Mouse (Mus musculus) left cerebral cortex, postnatal 36 days (tissue): ENCODE results near the gene Slc9a9. TPM values are rescaled to one million over a fixed set of nuclear protein-coding genes. Genes with fewer than 3 reads are reported as not detected.

Experiments
- DNase-seq, 2 experiments: peaks; one replicate each; pipeline ENCODE4 v3.0.0; 2021 to 2022; ENCODE audit warnings: low spot score in 2 of 2, mixed read lengths in 1 of 2
- intact Hi-C: fragments of 180-260 bp; cut with DNase I; formaldehyde crosslinking; loops from one replicate; pipeline ENCODE4 v1.15.1; 2025
- microRNA-seq: library from miRNA; unstranded; fragments of <30 nt; microRNA quantifications from one replicate; pipeline ENCODE4 v1.2.0, GENCODE M21; 2022
- total RNA-seq, 2 experiments: library from RNA; stranded (reverse); gene quantifications; 2 replicates each; pipeline ENCODE4 v1.2.3; 2021

The Slc9a9 gene
- total RNA-seq, 2 experiments from 2014 or later, result 20.1 to 22.5 TPM

DNA sequence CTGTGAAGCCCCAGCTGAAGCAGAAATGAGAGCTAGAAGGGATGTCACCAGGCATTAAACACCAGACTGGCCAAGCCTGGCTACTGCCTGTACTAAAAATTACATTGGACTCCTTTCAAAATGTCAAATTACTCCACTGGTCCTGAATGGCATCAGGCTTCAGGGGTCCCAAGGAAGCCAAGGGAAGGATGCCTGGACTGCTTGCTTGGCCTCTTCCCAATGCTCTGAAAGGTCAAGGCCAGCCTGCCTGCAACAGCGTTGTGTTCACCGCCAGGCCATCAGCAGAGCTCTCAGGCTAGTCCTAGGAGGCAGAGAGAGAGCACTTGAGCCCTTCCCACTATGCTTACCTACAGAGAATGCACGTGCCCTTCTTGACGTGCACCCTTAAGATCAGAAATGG is 539.0 kb downstream of the Slc9a9 start:
- no peak for DNase-seq
- intact Hi-C loops, result no loop called here

- intact Hi-C loops, result no loop called here
- DNase-seq, result no peak
Measured at GRCm38 (mm10) chr9:95220009-95220408, 550.3 kb downstream of the Slc9a9 start.

DNA sequence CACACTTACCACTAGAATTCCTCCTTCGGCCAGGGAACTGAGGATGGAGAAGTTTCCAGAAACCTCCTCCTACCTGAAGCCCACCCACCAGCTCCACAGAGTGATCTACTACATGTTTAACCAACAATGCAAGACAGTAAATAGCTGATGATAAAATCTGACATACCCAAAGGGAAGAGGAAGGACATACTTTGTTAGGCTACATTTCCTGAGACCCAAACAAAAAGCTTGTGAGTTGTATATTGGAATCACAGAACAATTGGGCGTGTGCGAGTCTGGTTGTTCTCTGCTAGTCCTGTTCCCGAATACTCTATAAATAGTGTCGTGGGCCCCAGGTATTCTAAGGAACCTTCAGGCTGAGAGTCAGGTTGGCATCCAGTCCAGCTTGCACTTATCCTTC is 551.6 kb downstream of the Slc9a9 start:
- no peak for DNase-seq
- intact Hi-C loops, result no loop called here

DNA sequence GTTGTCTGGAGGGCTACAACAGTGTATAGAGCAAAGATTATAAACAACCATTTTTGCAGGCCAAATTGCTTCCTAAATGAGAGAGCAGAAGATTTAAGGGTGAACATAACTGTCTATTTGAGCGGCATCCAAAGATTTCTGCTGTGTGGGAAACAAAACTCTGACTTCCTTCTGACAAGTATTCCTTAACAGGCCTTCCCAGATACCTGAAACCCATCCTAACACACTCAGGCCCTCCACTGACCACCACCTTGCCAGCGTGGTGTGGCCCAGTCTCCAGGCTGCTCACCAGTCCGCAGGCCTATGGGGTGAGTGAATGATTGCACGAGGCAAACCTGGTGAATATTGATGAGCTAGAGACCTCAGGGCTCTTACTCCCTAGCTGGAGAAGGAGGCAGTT is 557.3 kb downstream of the Slc9a9 start:
- intact Hi-C loops, result no loop called here
- no peak for DNase-seq

DNA sequence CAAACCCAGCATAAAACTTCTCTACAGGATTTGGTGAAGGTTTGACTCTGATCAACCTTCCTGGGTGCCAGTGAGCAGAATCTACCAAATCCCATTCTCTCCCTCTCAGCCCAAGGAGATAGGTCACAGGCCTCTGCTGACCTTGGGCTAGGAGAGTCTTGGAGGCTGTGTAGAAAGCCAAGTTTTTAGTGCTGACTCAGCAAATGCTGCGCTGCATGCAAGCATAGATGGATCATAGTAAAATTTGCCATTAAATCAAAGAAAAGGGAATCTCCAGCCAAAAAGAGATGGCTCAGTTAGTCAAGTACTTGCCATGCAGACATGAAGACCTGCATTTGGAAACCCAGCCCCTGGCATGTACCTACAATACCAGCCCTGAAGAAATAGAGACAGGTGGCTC is 558.4 kb downstream of the Slc9a9 start:
- DNase-seq, result no peak
- intact Hi-C loops, result no loop called here

DNA sequence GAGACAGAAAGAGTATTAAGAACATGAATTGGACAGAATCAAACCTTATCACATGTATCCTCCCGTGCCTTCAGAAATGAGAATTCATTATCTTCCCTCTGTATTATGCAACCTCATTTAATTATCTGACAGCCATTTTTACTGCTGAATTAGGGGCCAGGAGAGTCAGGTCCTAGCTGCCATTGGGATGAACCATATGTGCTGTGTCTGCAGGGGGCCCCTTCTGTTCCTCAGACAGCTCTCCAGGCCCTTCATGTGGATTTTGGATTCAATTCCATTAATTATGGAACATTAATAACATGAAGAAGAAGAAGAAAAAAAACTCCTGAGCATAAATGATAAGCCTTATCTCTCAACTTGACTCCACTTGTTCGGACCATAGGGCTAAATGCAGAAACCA is 559.4 kb downstream of the Slc9a9 start:
- no peak for DNase-seq

GRCm38 (mm10) chr9:95239900-95240299 is 570.2 kb downstream of the Slc9a9 start:
- DNase-seq, result no peak
- intact Hi-C loops, result no loop called here

More for the DNA sequence above, 559.4 kb downstream of the Slc9a9 start:
- intact Hi-C loops, result no loop called here

DNA sequence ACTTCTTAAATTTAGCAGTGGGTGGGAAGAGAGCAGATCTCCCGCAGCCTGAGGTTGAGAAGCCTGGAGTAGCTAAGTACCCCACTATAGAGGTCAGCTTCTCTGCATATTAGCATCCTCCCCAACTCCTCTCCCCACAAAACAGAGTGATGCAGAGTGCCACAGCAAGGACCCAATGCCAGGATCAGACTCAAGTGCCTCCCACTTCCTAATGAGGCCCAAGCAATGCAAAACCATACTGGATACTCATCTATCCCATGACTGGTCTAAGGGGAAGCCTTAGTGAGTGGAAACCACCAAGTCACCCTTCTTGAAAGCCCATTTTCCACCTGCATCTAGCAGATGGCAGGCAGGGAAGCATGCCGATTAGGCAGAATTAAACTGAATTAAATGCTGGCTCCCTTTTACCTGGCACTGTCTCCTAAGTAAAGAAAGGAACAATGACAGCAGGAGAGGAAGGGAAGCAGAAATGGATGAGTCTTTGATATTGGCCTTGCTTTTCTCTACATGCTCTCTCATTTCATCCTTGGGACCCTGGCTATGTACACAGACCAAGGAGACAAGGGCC is 573.0 kb downstream of the Slc9a9 start:
- no peak for DNase-seq
- intact Hi-C loops, result no loop called here

DNA sequence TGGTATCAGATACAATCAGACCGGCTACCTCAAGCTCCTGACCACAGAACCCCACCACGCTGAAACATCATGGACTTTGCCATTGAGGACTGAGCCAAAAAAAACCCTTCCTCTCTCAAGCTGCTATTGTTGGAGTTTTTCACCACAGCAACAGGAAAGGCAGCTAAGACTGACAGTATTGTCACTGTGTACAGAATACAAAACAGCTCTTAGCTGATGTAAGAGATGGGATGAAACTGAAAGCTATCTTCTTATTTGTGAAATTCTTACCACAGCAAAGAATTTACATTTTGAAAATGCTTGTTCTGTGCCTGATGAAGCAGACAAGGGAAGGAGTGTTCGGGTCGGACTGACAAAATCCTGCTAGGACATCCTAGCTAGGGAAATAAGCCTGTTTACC is 584.5 kb downstream of the Slc9a9 start:
- DNase-seq, result no peak
- intact Hi-C loops, result no loop called here

DNA sequence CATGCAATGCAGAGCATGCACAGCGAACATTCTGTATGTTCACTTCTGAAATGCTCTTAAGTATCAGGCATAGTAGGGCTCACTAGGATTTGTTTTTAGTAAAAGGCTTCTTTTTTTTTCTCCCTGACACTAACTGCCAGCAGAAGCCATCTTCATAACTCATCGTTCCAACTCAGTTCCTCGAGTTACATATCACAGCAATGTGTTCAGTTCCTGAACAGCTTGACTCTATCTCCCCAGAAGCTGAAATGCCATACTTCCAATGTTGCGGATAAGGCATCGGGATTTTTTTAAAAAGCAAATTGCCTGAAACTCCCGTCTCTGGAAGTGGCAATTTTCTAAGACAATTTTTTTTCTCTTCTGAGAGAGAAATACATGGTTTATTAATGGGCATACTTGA is 586.1 kb downstream of the Slc9a9 start:
- DNase-seq, result no peak
- intact Hi-C loops, result no loop called here

- intact Hi-C loops, result no loop called here
- DNase-seq, result no peak
Measured at GRCm38 (mm10) chr9:95256680-95257316, 587.1 kb downstream of the Slc9a9 start.

DNA sequence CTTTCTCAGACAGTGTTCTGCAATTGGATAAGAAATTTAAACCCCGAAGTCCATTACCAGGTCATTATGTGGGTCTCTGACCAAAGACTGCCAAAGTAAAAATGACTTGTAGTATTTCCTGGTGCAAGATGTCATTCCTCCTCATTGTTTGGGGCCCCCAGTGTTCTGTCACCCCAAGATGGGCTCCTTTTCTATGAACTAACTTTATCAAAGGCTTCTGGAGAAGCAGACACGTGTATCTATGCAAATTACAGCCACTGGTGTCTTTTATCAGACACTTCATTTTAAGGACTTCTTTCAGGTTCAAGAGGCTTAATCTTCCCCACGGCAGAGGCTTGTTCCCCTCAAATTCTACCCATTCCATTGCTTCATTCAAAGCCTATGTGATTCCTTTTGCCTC is 593.1 kb downstream of the Slc9a9 start:
- intact Hi-C loops, result no loop called here

DNA sequence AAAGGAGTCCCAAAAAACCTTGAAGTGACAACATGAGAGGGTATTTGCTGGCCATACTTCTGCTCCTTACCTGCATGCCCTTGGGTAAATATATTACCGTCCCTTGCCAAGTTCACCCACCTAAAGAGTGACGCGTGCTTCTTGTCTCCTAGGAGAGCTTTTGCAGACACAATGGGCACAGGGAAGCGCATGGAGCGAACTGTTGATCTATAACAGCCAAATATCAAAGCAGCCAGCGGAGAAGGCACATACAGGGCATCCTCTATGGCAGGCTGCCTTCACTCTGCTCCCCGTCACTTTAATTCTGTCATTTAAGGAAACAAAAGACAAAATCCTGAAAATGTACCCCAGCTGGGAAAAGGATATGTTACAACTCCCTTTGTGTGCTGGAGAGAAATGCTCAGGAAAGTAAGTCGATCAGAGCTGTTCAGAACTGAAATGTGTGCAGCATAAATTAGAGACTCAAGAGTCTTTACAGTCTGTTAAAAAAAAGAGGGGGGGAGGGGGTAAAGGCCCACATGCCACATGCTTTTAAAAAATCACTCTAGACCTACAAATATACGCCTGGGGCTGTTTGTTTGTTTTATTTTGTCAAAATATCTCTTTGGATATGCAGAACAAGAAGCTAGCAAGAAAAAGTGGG is 594.3 kb downstream of the Slc9a9 start:
- intact Hi-C loops, result no loop called here
- DNase-seq, result no peak

More for the DNA sequence above, 593.1 kb downstream of the Slc9a9 start:
- no peak for DNase-seq

GRCm38 (mm10) chr9:95266179-95266578 is 596.5 kb downstream of the Slc9a9 start:
- no peak for DNase-seq

DNA sequence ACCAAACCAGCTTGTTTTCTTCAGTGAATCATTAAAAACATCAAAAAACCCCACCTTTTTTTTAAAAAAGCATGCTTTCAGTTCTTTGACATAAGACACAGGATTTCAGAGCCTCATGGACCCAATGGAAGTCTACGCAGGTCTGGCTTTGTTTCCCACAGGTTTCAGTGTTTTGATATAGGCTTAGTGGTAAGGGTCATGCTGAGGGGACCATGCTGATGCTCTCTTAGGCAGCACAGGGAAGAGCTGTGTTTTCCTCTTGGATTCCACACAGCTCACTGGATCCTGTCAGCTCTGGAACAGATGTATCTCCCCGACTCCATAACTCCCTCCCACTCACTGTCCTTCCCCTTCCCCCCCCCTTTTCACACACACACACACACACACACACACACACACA is 597.2 kb downstream of the Slc9a9 start:
- no peak for DNase-seq
- intact Hi-C loops, result no loop called here

More at GRCm38 (mm10) chr9:95266179-95266578, 596.5 kb downstream of the Slc9a9 start:
- intact Hi-C loops, result no loop called here

- intact Hi-C loops, result no loop called here
Measured at GRCm38 (mm10) chr9:95279590-95280344, 610.1 kb downstream of the Slc9a9 start.

More at GRCm38 (mm10) chr9:95279590-95280344, 610.1 kb downstream of the Slc9a9 start:
- DNase-seq, result no peak

Small RNAs within 50 kb of the gene (microRNA-seq; reads per million reads assigned to microRNA genes)
- gene Mir7656, result not detected

Other genes starting within 250 kb of the Slc9a9 start
- gene 1190002N15Rik, start 131.8 kb upstream of the Slc9a9 start, total RNA-seq, result 10 to 100 TPM; 37.9 to 43.3 TPM